Mouse (Mus musculus): ENCODE measurements around the gene Iqcf5.

DNA sequence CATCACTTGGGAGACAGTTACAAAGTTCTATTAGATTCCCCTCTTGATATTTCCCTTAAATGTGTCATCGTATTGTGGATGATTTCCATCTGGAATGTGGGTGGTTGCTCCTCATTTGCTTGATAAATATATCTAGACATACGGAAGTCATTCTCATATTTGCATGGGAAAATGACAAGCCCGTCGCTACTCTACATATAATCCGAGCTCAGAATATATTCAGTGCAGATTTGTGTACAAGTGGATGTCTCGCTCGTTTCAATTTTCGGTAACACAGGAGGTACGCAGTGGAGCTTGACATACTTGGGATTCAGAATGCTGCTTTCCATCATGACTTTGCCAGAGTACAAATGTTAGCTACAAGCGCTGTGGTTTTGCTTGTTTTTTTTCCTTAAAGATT lies 5.0 kb upstream of the Iqcf5 start:
- TF ChIP-seq POLR2A (IDR thresholded peaks at IDR 0.05; ENCODE audit: borderline replicate concordance, insufficient read depth, low read length) (no peak), CTCF (IDR thresholded peaks at IDR 0.05; ENCODE audit: borderline replicate concordance, insufficient read depth, low read depth, low read length) (no peak)
